Mouse (Mus musculus) cerebellum, postnatal 25 days (tissue): ENCODE data around the gene Plxna4.

Source experiments
- DNase-seq, 2 experiments: peaks; one replicate each; pipeline ENCODE4 v3.0.0; 2021; ENCODE audit warnings: mixed read lengths in 2 of 2

Plxna4 gene

GRCm38 (mm10) chr6:32588056-32588671 lies at the start of gene Plxna4:
TSS of gene Plxna4 (minus strand) at chr6:32588192.
- peak; percentile 77 to 79 for DNase-seq

DNA sequence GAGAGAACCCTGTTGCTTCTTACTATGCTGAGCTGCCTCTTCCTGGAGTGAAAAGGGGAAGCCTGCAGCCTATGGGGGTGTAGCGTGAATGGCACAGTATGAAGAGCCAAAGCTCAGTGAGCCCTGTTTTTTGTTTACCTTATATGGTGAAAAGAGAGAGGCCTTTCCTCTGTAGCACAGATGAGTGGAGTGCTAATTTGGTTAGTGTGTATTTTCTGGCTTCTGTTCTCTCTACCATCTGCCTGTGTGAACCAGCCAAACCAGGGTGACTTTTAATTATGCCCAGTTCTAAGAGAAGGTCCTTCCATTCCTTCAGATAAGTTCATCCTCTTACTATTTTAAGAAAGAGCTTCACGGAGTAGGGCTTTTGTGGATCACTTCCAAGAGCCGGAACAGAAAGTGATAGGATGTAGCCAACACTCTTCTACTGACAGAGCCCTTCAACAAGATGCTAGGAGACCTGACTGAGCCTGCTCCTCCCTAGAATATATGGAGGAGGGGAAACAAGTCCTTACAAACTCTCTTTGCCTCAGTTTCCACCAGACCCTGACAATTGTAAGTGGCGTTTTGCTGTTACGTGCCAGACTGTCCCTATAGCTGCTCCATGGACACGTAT lies 49.7 kb upstream of the Plxna4 start:
- DNase-seq = peak in 1 of 2 experiments; percentile 3

GRCm38 (mm10) chr6:32610712-32611111 lies 22.7 kb upstream of the Plxna4 start:
- DNase-seq = no peak

- no peak for DNase-seq
These were observed 18.8 kb upstream of the Plxna4 start for GRCm38 (mm10) chr6:32606787-32607186.

DNA sequence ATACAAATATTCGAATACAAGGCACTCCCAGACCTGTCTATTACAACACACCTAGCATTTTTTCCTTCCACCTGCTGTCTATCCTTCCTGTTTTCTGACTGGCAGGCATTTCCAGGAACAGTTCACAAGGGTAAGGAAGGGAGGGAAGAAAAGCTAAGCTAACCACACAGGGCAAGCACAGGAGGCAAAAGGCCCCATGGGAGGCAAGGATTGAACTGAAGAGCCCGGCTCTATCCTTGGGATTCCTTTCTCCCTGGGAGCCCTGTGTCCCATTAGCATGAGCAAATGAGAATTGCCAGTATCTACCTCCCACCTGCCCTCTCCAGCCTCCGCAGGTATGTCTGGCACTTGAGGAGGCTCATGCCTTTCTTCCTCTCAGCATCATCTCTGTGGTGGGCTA lies 17.6 kb upstream of the Plxna4 start:
- DNase-seq = no peak

DNA sequence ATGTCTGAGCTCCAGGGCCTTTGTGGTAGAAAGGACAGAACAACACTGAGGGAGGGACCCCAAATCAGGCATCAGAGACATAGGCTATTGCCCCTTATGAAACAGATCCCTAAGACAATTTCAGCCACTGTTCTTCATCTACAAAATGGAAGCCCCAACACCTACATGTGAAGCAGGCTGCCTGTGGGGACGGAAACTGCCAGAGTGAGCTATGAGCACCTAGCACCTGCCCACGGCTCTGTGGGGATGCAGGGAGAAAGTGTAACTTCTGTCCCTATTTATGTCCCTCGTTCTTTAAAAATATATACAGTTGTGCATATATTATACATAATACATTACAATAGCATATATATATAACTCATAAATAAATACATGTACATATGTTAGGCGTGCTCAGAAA lies 16.9 kb upstream of the Plxna4 start:
- DNase-seq = no peak

DNA sequence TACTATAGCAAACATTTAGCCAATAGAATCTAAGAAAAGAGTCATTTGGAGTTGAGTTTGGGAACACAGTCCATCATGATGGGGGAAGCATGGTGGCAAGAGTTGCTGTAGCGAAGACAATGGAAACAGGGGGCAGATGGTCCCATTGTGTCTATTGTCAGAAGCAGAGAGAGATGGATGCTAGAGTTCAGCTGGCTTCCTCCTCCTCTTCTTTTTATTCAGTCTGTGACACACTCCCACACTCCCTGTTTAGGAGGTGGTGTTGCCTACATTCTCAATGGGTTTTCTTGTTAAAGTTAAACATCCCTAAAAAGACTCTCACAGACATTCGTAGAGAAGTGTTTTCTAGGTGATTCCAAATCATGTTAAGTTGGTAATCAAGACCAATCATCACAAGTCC lies 14.1 kb upstream of the Plxna4 start:
- DNase-seq = no peak

GRCm38 (mm10) chr6:32601306-32601705 lies 13.3 kb upstream of the Plxna4 start:
- DNase-seq = no peak

DNA sequence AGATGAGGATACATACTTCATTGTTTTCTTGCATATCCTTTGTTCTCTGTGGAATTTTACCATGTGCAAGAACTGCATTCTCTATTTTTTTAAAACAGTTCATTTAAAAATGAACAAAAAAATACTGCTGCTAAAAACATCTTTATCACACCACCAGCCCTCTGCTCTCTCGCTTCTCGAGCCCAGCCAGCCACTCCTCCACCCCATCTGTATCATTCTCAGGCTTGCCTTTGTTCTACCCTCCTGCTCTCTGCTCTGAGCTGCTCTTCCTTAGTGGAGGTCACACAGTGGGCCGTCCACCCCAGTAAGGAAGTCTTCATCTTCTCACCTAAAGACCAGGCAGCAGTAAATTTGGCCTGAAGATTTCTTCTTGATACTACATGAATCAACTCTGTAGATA lies 7.6 kb upstream of the Plxna4 start:
- no peak for DNase-seq

GRCm38 (mm10) chr6:32590979-32591758 lies 3.2 kb upstream of the Plxna4 start:
- DNase-seq = peak; percentile 83 to 90

- DNase-seq = no peak
These were observed 1.6 kb upstream of the Plxna4 start for GRCm38 (mm10) chr6:32589632-32590031.

- peak; percentile 87 to 92 for DNase-seq
These were observed 619 bp downstream of the Plxna4 start for GRCm38 (mm10) chr6:32587136-32588009.

DNA sequence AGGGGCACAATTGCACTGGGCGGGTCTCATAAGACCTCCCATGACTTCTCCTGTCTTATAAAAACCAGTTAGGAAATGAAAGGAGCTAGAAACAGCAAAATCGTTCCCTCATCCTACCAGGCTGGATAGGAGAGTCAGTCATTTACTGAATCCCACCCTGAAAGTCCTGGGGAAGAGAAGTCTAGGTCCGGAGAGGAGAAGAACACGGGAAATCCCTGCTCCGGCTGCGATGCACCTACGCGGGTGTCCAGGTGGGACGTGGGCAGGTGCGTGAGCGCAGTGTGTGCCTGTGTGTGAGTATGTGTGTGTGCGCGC lies 1.2 kb downstream of the Plxna4 start:
- DNase-seq = no peak

- DNase-seq = peak; percentile 66 to 72
These were observed 1.6 kb downstream of the Plxna4 start for GRCm38 (mm10) chr6:32586390-32586789.

DNA sequence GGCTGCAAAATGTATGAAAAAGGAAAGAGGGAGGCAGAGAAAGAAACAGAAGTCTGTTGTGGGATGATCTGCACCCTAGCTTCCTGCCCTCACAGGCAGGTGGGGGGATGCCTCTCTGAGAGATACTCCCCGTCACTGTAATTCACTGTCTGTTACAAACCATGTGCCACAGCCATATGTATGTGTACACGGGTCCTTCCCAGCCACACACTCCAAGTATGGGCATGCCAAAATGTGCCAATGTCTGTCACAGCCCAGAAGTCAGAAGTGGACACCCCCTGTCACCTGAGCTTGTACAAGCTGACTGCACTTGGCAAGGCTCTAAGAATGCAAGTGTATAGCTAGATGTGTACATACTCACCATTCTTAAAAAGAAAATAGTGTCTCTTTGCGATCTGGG lies 2.8 kb downstream of the Plxna4 start:
- no peak for DNase-seq

GRCm38 (mm10) chr6:32584243-32584880 lies 3.6 kb downstream of the Plxna4 start:
- DNase-seq = peak in 1 of 2 experiments; percentile 29

DNA sequence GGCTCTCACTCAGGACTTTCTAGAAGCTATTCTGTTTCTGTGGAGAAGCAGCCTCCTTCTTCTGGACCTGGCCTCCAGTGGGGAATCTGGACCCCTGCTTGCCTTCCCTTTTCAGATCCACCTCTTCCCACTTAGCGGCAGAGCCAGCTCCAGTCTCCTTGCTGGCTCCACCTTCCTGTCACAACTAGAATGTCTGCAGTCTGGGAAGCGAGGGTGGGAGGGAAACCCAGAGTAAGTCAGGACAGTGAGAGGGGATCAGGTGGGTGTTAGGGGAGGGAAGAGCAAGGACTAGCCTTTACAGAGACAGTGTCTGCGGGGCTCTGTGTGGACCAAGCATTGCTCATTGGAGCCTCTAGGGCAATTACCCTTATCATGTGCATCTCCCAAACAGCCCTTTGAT lies 4.4 kb downstream of the Plxna4 start:
- DNase-seq = peak in 1 of 2 experiments; percentile 23

GRCm38 (mm10) chr6:32571485-32571884 lies 16.5 kb downstream of the Plxna4 start:
- DNase-seq = no peak

- DNase-seq = peak in 1 of 2 experiments; percentile 16
These were observed 17.5 kb downstream of the Plxna4 start for GRCm38 (mm10) chr6:32570445-32570844.

GRCm38 (mm10) chr6:32569919-32570318 lies 18.1 kb downstream of the Plxna4 start:
- no peak for DNase-seq

GRCm38 (mm10) chr6:32546915-32547314 lies 41.1 kb downstream of the Plxna4 start:
- no peak for DNase-seq

- no peak for DNase-seq
These were observed 44.0 kb downstream of the Plxna4 start for GRCm38 (mm10) chr6:32544021-32544420.

DNA sequence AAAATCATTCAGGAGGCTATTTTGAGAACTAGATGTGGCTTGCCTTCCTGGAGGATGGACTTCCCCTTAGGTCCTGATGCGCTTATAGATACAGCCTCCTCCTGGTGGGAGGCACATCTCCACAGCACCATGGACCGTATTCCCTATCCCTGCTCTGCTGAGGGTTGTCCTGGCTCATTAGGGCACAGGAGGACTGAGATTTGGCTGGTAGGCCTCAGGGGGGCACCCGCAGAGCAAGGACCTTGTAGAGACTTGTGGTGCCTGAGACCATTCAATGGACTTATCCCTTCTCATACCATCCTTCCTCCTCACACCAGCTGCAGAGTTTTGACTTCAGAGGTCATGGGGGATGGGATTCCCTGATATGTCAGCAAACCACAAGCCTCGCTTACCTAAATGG lies 47.8 kb downstream of the Plxna4 start:
- no peak for DNase-seq
